Mouse (Mus musculus) adrenal gland, postnatal 25 days (tissue): ENCODE measurements around the gene Slc25a31. TPM values are rescaled to one million over a fixed set of nuclear protein-coding genes. Genes with fewer than 3 reads are reported as not detected.

Source experiments
- DNase-seq: peaks from one replicate; pipeline ENCODE4 v3.0.0; 2021; ENCODE audit warnings: mixed read lengths
- total RNA-seq: library from RNA; stranded (reverse); gene quantifications from 2 replicates; pipeline ENCODE4 v1.2.3, GENCODE M21; 2021

Slc25a31 gene
- total RNA-seq, 1 experiment from 2014 or later: 0.15 TPM

GRCm38 (mm10) chr3:40738381-40738912 is 29.8 kb downstream of the Slc25a31 start:
- DNase-seq: no peak

- DNase-seq: no peak
Measured at GRCm38 (mm10) chr3:40744024-40744835, 35.6 kb downstream of the Slc25a31 start, which contains the start of gene Hspa4l. Gene Hspa4l, plus strand, starts transcription at chr3:40744495.

- peak; percentile 96 for DNase-seq
Measured at GRCm38 (mm10) chr3:40744836-40745660, 36.4 kb downstream of the Slc25a31 start.

GRCm38 (mm10) chr3:40745661-40746547 is 37.2 kb downstream of the Slc25a31 start:
- no peak for DNase-seq

- no peak for DNase-seq
Measured at GRCm38 (mm10) chr3:40760746-40761145, 52.1 kb downstream of the Slc25a31 start.

GRCm38 (mm10) chr3:40761312-40761711 is 52.7 kb downstream of the Slc25a31 start:
- no peak for DNase-seq

Other genes with a start within 250 kb of the Slc25a31 start
- 3.6 and 4.3 TPM in 2 replicates for gene Intu, start 177.6 kb upstream of the Slc25a31 start, total RNA-seq
- 64.3 and 64.8 TPM in 2 replicates for gene Hspa4l, start 35.6 kb downstream of the Slc25a31 start, total RNA-seq
- gene Plk4, start 91.2 kb downstream of the Slc25a31 start, total RNA-seq: 5.5 and 6.1 TPM in 2 replicates
- 20.4 and 24.2 TPM in 2 replicates for gene Mfsd8, start 138.0 kb downstream of the Slc25a31 start, total RNA-seq
- gene Abhd18, start 138.1 kb downstream of the Slc25a31 start, total RNA-seq: 6.7 and 9.2 TPM in 2 replicates
- 0.18 TPM in 1 of 2 replicates, not detected in the other for gene 1700034I23Rik, start 193.7 kb downstream of the Slc25a31 start, total RNA-seq
- gene Larp1b, start 241.0 kb downstream of the Slc25a31 start, total RNA-seq: 37.7 and 37.9 TPM in 2 replicates